26 mouse cellular contexts compared by ENCODE assay signal in the genomic region with DNA sequence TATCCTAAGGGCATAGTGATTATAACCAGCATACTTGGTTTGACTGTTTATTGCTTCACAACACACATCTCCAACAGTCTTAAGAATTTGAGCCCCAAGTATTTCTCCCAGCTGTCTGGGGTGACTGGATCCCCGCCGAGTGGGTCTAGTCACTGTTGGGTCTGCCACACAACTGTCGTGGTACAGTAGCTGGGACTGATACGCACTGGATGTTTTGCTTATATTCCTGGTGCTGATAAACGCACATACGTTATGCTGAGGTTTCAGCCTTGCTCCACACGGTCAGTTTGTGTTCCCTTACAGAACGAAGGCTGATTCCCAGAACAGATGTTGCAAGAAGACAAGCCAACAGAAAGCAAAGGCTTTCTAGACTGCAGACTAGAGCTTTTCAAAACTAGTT.
DNase-seq lines count a peak whose midpoint lies in the region; ATAC-seq and TF ChIP-seq lines count a peak whose summit lies in the region.
"Had no signal": no experiment of that assay in that cellular context is flagged by ENCODE, and none has a peak within 500 bp of the region (broad histone marks: within the 10 kb centered on the region; RNA-seq: fewer than 3 reads in every experiment).

No protein-coding gene starts in this region.

- DNase-seq in heart, adult 11 months: peak; percentile 76
- DNase-seq in heart, postnatal 36 days: no peak
- peak; percentile 60 for DNase-seq in lung, embryonic 14.5 days
- no peak for DNase-seq in lung, adult 2 months
- DNase-seq in lung, postnatal 10 days: no peak
- no peak for DNase-seq in stomach, postnatal 0 days (ENCODE audit: low spot score)
- DNase-seq: adrenal gland, adult 8-10 months; adrenal gland, postnatal 14 days; adrenal gland, postnatal 36 days; B cell, adult 2 months; cerebellum, adult 11-12 months; cerebellum, adult 2 months; cerebellum, adult 9-10 months; cerebellum, postnatal 10 days; cerebellum, postnatal 25 days had no signal

- no peak for TF ChIP-seq CTCF in lung, embryonic 14.5 days (IDR thresholded peaks at IDR 0.05; ENCODE audit: low read depth)
- no peak for TF ChIP-seq CTCF in lung, adult 2 months (IDR thresholded peaks at IDR 0.05; ENCODE audit: insufficient read depth, low read length)
- TF ChIP-seq CTCF in stomach, postnatal 0 days (IDR thresholded peaks at IDR 0.05; ENCODE audit: low read depth): no peak

- H3K27ac ChIP-seq in lung, embryonic 14.5 days (ENCODE audit: low read depth): no peak overlapping the region
- H3K27ac ChIP-seq in lung, embryonic 16.5 days (ENCODE audit: low read length): no peak overlapping the region; the same call in 1 of the 2 replicates
- peak overlapping the region; percentile 17; the same call in 1 of the 2 replicates for H3K27ac ChIP-seq in stomach, embryonic 15.5 days
- H3K27ac ChIP-seq in stomach, postnatal 0 days (replicated peaks): no peak overlapping the region
- H3K27ac ChIP-seq: embryonic facial prominence, embryonic 10.5 days; embryonic facial prominence, embryonic 12.5 days; forebrain, embryonic 12.5 days had no signal

- H3K4me3 ChIP-seq in lung, embryonic 14.5 days (ENCODE audit: low read depth, low read length): no peak overlapping the region
- H3K4me3 ChIP-seq in lung, adult 2 months (replicated peaks; ENCODE audit: extremely low read depth, low read depth, low read length): no peak overlapping the region
- H3K4me3 ChIP-seq in lung, embryonic 16.5 days (ENCODE audit: low read length): no peak overlapping the region
- H3K4me3 ChIP-seq in stomach, embryonic 15.5 days (replicated peaks): no peak overlapping the region
- no peak overlapping the region for H3K4me3 ChIP-seq in stomach, postnatal 0 days (ENCODE audit: low read depth, low read length)
- H3K4me3 ChIP-seq: embryonic facial prominence, embryonic 10.5 days; embryonic facial prominence, embryonic 12.5 days; forebrain, embryonic 12.5 days had no signal

- no peak overlapping the region for H3K9ac ChIP-seq in lung, embryonic 14.5 days
- H3K9ac ChIP-seq in lung, embryonic 16.5 days (ENCODE audit: low read length): no peak overlapping the region
- no peak overlapping the region for H3K9ac ChIP-seq in stomach, embryonic 15.5 days
- H3K9ac ChIP-seq in stomach, postnatal 0 days (ENCODE audit: low read length): no peak overlapping the region
- H3K9ac ChIP-seq: embryonic facial prominence, embryonic 12.5 days; forebrain, embryonic 12.5 days had no signal

- no peaks in the 10 kb centered on the region for H3K27me3 ChIP-seq in lung, embryonic 14.5 days (ENCODE audit: insufficient read depth, low read length)
- H3K27me3 ChIP-seq in lung, embryonic 16.5 days (ENCODE audit: control insufficient read depth, insufficient read depth, low read depth, low read length): no peaks in the 10 kb centered on the region
- H3K27me3 ChIP-seq in stomach, embryonic 15.5 days (replicated peaks): no peaks in the 10 kb centered on the region
- H3K27me3 ChIP-seq in stomach, postnatal 0 days (ENCODE audit: control insufficient read depth, insufficient read depth, low read length): no peaks in the 10 kb centered on the region
- H3K27me3 ChIP-seq: CH12.LX; embryonic facial prominence, embryonic 12.5 days; forebrain, embryonic 12.5 days; Patski had no signal

- ATAC-seq in lung, embryonic 14.5 days (ENCODE audit: insufficient read depth): peak; percentile 73
- peak; percentile 84 for ATAC-seq in lung, embryonic 16.5 days (ENCODE audit: low read depth)
- ATAC-seq in stomach, embryonic 15.5 days (ENCODE audit: insufficient read depth, low FRiP score, low read depth): no peak
- ATAC-seq in stomach, postnatal 0 days (ENCODE audit: low FRiP score, low TSS enrichment): no peak
- ATAC-seq: activated CD4-positive, CD25-positive, alpha-beta regulatory T cell, adult 4 months; CD4-positive, CD25-positive, alpha-beta regulatory T cell, adult 4 months; forebrain, embryonic 14.5 days; Patski had no signal

- no peak for TF ChIP-seq POLR2A in lung, adult 2 months (IDR thresholded peaks at IDR 0.05; ENCODE audit: borderline replicate concordance, extremely low read depth, low read depth, low read length)

- no peak overlapping the region for H3K4me2 ChIP-seq in lung, embryonic 14.5 days
- no peak overlapping the region for H3K4me2 ChIP-seq in lung, embryonic 16.5 days (ENCODE audit: low read depth, low read length)
- no peak overlapping the region for H3K4me2 ChIP-seq in stomach, embryonic 15.5 days
- H3K4me2 ChIP-seq in stomach, postnatal 0 days (replicated peaks; ENCODE audit: low read depth): no peak overlapping the region
- H3K4me2 ChIP-seq: embryonic facial prominence, embryonic 12.5 days; forebrain, embryonic 12.5 days had no signal

- H3K36me3 ChIP-seq in lung, embryonic 14.5 days (ENCODE audit: insufficient read depth): peaks cover 45% of the 10 kb centered on the region
- peaks cover 24% of the 10 kb centered on the region for H3K36me3 ChIP-seq in lung, embryonic 16.5 days (ENCODE audit: control insufficient read depth, insufficient read depth, low read length)
- peaks cover 6% of the 10 kb centered on the region; the same call in 1 of the 2 replicates for H3K36me3 ChIP-seq in stomach, embryonic 15.5 days
- H3K36me3 ChIP-seq in stomach, postnatal 0 days (ENCODE audit: control insufficient read depth, insufficient read depth, low read length): peaks cover 6% of the 10 kb centered on the region; the same call in 1 of the 2 replicates
- H3K36me3 ChIP-seq: forebrain, embryonic 12.5 days had no signal

- intact Hi-C loops in heart, postnatal 36 days (cut with DNase I): no loop called here

- TF ChIP-seq EP300 in stomach, postnatal 0 days (optimal IDR thresholded peaks at IDR 0.05): no peak

- WGBS in lung, embryonic 14.5 days: 44% methylated on average over 8 of the region's 8 CpGs
- WGBS in lung, adult 2 months: 84% methylated on average over 8 of the region's 8 CpGs
- WGBS in lung, embryonic 16.5 days: 62% methylated on average over 8 of the region's 8 CpGs
- WGBS in stomach, embryonic 15.5 days: 62% methylated on average over 8 of the region's 8 CpGs
- WGBS in stomach, postnatal 0 days: 67% methylated on average over 8 of the region's 8 CpGs

- H3K4me1 ChIP-seq in lung, embryonic 14.5 days (ENCODE audit: insufficient read depth): no peaks in the 10 kb centered on the region
- H3K4me1 ChIP-seq in lung, adult 2 months (ENCODE audit: control insufficient read depth, insufficient read depth, low read length): no peaks in the 10 kb centered on the region
- H3K4me1 ChIP-seq in lung, embryonic 16.5 days (replicated peaks; ENCODE audit: control insufficient read depth, insufficient read depth, low read length): peaks cover 5% of the 10 kb centered on the region; the same call in 1 of the 2 replicates
- no peaks in the 10 kb centered on the region for H3K4me1 ChIP-seq in stomach, embryonic 15.5 days
- H3K4me1 ChIP-seq in stomach, postnatal 0 days (replicated peaks; ENCODE audit: control insufficient read depth, insufficient read depth): no peaks in the 10 kb centered on the region
- H3K4me1 ChIP-seq: embryonic facial prominence, embryonic 10.5 days; embryonic facial prominence, embryonic 12.5 days; forebrain, embryonic 12.5 days had no signal

- no peaks in the 10 kb centered on the region for H3K9me3 ChIP-seq in lung, embryonic 14.5 days (ENCODE audit: low read depth, low read length)
- no peaks in the 10 kb centered on the region for H3K9me3 ChIP-seq in lung, embryonic 16.5 days (ENCODE audit: control insufficient read depth, low read length)
- H3K9me3 ChIP-seq in stomach, embryonic 15.5 days: no peaks in the 10 kb centered on the region
- H3K9me3 ChIP-seq in stomach, postnatal 0 days (ENCODE audit: control insufficient read depth, low read length): no peaks in the 10 kb centered on the region
- H3K9me3 ChIP-seq: embryonic facial prominence, embryonic 10.5 days; embryonic facial prominence, embryonic 12.5 days; forebrain, embryonic 12.5 days; G1E had no signal

Comparison
In these comparisons a context has a peak if more than half of its experiments do, and no peak if none do; other contexts are left out.
1. DNase-seq: peak in heart, adult 11 months (single experiment) and lung, embryonic 14.5 days (single experiment); none in heart, postnatal 36 days (0 of 2), lung, adult 2 months (single experiment), lung, postnatal 10 days (single experiment) and stomach, postnatal 0 days (single experiment).
2. ATAC-seq: peak in lung, embryonic 14.5 days (single experiment) and lung, embryonic 16.5 days (single experiment); none in stomach, embryonic 15.5 days (single experiment) and stomach, postnatal 0 days (single experiment).